Mouse (Mus musculus): ENCODE measurements around the gene Shisal2b.

The Shisal2b gene

DNA sequence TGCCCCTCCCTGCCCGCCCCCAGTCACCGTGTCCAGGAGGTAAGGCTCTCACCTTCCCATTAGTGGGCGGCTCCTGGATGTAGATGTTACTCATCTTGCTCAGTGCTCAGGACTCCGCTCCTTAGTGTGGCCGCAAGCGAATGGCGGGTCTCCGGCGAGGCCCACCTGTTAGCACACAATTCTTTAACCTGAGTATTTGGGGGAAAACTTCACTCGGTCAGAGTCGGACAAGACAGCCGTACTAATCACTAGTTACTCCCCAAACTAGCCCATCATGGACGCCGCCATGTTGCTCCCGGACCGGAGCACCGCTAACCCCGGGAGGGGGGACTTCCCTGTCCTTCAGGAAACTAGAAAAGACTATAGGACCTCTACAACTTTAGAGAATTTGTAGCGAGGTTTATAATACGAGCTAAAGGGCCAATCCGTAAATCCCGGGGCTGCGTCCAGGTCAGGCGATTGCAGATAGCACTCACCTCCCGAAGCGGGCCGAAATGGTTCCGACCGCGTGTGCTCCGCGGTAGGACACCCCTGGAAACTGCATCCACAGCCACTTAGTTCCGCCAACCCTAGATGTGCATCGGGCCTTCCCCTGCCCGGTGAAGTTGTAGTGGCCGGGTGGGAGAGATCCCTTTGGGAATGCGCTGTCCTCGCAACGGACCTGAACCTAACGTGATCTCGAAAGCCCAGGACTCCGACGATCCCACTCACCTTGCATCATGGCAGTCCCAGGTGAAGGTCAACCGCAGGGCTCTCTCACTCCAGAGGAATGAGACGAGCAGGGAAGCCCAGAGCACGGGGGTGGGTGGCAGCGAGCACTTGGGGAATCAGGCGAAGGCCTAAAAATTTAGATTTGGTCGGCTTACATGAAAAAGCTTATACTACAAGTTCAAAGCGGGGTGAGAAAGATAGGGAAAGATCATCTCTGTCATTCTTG lies 46.8 kb downstream of the Shisal2b start, which contains the start of gene Cwc27:
Gene Cwc27, minus strand, starts transcription at position 508 of the 937 bp plus-strand sequence.
- peak; percentile 93 for DNase-seq (ENCODE audit: low read depth, low spot score)

DNA sequence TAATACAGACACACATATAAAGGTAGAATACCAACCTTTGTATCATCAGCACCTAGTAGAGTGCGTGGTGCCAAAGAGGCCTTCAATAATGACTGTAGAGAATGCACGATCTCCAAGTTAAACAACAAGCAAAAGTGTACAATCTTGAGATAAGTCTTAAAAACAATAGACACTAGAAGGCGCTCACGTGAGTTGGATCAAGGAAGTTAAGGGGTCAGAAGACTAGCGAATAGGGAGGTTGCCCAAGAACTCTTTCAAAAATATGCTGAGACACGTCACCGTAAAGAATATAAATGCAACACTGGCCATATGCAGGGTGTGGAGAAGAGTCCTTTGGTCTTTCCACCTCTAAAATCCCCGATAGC lies 47.4 kb downstream of the Shisal2b start:
- no peak for DNase-seq (ENCODE audit: low read depth, low spot score)

DNA sequence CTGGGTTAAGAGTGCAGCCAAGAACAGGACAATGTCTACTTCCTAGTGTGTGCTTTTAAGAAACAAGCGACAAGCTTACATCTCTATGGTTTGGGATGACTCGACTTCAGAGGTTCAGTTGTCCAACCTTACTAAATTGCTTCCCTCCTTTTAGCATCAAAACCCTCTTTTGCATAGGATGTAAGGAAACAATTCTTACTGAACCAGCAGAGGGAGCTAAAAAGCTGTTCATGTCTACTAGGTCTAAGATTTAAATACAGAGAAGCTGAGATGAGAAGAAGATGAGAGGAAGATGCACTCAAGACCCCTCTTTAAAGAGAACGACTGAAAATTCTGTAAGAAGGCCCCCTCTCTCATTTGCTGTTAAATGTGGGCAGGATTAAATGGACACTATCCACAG lies 58.0 kb downstream of the Shisal2b start:
- DNase-seq (ENCODE audit: low read depth, low spot score), result peak; percentile 73

DNA sequence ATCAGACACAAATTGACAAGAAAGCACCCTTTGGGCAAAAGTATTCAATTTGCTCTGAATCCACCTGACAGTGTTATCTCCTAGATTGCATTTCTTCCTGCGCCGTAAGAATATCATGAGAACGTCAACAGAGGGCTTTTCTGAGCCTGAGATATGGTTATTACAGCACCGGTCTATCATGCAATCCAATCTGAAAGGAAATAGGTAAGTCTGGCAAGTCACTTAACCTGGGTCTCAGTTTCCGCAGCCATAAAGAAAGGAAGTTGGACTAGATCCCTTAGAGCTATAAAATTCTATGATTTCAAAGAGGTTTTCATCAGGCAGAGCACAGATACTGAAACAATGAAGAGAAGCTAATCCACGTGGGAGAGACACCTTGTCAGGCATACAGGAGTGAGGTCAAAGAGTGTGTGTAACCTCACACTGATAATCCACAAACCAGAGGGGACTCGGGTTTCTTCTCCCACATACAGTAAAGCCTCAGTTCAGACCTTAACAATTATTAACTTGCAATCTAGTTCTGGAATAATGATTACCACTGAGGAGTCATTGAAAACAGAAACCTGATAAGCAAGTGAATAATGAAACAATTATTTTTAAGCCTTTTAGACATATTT lies 64.0 kb downstream of the Shisal2b start:
- no peak for DNase-seq (ENCODE audit: low read depth, low spot score)

DNA sequence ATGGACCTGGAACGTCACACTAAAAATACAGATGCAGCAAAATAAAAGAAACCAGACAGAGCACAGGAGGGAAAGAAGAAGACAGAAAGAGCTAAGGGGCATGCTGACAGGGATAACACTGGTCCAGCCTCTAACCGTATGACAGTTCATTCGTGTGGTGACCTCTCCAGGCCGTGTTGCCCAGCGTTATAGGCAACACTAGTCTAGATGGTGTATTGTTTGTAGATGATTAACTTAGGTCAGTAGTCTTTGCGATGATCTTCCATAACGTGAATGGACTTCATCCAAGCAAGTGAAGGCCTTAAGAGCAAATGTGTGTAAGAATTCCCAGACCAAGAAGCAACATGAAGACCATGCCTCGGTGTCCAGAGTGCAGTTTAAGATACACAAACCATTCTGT lies 64.6 kb downstream of the Shisal2b start:
- no peak for DNase-seq (ENCODE audit: low read depth, low spot score)
